Mouse (Mus musculus): ENCODE results near the gene Thrb.

DNA sequence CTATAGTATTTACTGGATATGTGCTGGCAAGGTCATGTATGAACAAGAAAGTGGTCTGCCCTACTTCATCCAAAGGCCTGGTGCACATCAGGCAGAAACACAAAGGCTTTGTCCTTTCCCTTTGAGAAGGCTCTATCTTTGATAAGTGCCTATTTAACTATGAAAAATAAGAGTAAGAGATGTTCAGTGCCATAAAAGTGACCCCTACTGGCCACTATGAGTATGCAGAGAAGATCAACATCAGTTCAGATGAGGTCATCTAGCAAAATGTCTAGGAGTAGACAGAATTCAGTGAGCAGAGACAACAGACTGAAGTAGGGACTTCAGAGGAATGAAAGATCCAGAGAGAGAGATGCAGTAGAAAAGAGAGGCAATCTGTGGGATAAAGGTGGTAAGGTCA, 362.3 kb downstream of the Thrb start:
- no peak for TF ChIP-seq GATA1 (IDR thresholded peaks at IDR 0.05; ENCODE audit: borderline replicate concordance, low read length)
- TF ChIP-seq FLI1 (IDR thresholded peaks at IDR 0.05; ENCODE audit: low read length), result no peak
